Mouse (Mus musculus): ENCODE measurements around the gene Edar.

Gene Edar

GRCm38 (mm10) chr10:58601431-58601901 is 74.0 kb downstream of the Edar start:
- no peak for DNase-seq

DNA sequence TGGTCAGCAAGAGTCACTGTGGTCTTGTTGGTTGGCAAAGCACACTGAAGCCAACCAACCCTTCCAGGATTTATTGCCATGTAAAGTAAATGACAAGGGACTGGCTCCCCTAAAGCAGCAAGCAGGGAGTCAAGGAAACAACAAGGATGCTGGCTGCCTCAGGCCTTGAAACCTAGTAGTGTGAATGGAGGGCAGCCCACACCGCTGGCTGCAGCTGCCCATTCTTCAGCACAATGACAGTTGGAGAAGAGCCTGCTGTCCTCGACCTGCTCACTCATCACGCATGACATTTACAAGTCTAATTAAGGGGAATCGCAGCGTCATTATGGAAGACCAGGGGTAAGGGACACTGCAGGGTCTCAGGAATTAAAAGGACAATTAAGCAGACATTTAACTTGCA is 74.5 kb downstream of the Edar start:
- DNase-seq: no peak

DNA sequence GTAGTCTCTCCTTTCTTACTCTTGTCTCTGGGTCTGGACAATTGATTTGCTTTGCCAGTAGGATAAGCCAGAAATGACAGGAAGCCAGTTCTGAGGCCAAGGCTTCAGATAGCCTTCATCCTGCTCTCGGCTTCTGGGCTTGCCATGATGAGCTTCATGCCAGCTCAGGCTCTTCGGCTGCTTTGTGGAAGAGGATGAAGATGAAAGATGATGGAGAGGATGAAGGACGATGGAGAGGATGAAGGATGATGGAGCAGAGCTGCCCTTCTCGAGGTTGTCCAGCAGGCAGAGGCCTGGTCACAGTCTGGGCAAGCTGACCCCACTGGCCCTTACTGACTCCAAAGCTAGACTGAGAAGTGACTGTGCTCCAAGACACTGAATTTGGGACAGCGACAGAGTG is 75.3 kb downstream of the Edar start:
- no peak for DNase-seq

- no peak for DNase-seq
Measured at GRCm38 (mm10) chr10:58595821-58596220, 79.6 kb downstream of the Edar start.

GRCm38 (mm10) chr10:58595197-58595596 is 80.3 kb downstream of the Edar start:
- DNase-seq: no peak

DNA sequence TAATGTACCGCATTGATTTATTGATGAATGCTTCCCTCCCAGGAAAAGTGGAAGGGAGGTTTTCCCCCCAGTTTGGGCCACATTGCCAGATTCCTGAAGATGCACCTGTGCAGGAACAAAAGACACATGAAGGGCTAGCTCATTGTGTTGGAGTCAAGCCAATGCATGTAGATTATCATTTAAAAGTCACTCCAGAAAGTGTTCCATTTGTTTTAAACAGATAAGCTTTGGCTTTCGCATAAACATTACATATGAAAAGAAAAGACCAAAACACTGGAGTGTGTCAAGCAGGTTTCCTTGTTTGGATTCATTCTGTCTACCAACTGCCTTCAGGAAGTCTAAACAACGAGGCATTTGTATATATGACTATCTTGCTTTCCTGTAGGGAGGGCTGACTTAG is 81.0 kb downstream of the Edar start:
- no peak for DNase-seq

DNA sequence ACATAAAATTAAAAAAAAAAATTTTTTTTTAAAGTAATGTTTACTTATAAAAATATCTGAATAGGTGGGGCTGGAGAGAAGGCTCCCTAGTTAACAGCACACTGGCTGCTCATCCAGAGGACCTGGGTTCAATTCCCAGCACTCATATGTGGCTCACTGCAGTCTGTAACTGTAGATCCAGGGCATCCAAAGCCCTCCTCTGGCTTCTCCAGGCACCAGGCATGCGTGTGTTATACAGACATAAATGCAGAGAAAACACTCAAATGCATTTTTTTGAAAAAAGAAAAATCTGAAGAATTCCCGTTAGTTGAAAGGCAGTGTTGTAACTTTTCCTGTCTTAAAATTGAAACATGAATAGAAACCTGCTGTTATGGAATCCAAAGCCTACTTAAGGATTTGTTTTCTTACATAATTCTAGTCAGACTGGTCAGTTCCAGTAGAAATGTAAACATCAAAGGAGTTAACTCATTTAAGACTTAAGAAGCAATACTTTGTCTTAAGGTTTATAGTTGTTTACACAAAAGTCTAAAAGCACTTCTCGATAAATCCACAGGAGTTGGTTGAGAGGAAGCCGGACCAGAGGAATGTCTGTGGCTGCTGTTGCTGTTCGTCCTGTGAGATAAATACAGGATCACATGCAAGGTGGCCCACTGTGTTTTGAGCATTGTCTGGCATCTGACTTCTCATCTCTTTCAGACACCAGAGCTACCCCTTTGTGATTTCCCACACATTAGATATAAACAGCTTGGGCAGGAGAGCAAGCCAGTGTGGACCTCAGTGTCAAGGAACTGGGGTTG is 89.8 kb downstream of the Edar start:
- DNase-seq: no peak

DNA sequence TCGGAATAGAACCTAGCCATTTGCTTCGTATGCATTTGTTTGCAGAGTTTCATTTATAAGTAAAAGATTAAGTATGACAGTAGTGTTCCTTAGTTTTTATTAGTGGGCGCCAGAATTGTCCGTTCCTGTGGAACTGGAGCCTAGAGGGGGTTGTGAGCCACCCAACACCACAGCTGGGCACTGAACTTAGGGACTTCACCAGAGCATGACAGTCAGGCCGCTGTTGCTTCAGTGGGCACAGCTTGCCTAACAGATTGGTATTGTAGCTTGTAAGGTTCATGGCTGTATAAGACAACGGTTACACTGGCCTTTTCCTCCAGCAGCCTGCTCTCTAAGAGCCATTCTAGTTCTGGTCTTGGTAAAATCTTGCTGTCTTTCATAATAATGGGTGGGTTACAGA is 114.9 kb downstream of the Edar start:
- DNase-seq: peak; percentile 14 to 20

DNA sequence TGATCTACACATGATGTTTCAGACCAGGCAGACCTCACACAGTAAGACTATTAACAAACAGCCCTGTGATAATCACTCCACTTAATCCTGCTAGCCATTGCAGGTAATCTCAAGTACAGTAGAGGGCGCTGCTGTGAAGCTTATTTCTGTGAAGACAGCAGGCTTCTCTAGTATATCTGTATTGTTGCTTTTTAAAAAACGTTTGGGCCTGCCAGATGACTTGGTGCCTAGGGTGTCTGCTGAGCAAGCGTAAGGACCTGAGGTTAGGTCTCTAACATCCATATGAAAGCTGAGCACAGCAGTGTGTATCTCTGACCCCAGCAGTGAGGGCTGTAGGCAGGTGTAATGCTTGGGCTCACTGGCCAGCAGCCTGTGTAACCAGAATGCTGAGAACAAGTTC is 115.6 kb downstream of the Edar start:
- peak; percentile 46 to 68 for DNase-seq

- peak; percentile 54 to 81 for DNase-seq
Measured at GRCm38 (mm10) chr10:58559098-58559497, 116.4 kb downstream of the Edar start.

GRCm38 (mm10) chr10:58554693-58555387 is 120.6 kb downstream of the Edar start:
- DNase-seq: no peak

Measured in kidney, postnatal 36 days (tissue).